Mouse (Mus musculus): ENCODE results near the gene Exosc7.
A peak's percentile ranks its signal among the peaks of the same experiment; 100 is the strongest.

Exosc7 gene

GRCm38 (mm10) chr9:123138891-123139474, 26.0 kb downstream of the Exosc7 start:
- DNase-seq (ENCODE audit: low spot score in 2 of 2), result no peak

DNA sequence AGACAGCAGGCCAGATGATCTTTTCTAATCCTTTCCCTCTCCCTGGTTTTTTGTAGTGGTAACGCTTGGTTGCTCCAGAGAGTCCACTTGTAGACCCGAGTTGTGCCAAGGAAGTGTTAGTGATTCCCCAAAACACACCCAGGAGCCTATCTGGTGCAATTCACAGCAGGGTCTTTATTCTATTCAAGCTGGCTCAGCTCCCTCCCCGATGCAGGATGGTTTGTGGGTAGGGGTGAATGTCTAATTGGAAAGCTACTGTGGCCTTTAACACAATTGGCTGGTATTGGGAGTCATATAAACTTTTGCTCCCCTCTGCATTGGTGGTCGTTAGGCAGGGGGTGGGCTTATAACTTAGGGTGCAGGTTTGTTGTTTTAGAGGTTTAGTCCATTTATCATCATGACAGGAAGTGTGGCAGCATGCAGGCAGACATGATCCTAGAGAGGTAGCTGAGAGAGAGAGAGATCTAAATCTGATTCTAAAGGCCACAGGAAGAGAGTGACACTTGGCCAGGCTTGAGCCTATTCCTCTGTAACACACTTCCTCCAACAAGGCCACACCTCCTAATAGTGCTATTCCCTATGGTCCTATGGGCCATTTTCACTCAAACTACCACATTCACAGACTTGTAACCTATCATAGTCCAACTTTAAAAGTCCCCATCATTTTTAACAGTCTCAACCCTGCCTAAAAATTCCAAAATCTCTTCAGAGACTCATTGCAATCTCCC, 27.0 kb downstream of the Exosc7 start:
- DNase-seq (ENCODE audit: low spot score in 2 of 2), result no peak

DNA sequence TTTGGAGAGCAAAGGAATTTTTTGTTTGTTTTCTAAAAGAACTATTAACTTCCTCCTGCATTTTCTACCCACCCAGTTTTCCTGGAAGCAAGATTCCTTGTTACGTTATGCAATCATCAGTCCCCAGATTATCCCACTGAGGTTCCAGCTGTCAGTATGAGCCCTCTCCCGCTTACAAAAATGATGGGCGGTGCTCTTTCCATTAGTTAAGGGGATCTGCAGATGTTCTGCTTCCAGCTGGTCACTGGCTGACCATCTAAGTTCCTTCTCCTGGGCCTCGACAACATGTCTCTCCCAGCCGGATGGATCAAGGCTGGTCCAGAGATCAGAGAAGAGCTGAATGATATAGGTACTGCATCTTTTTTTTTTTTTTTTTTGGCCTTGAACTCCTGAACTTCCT, 35.4 kb downstream of the Exosc7 start:
- DNase-seq (ENCODE audit: low spot score in 2 of 2), result no peak

- no peak for DNase-seq (ENCODE audit: low spot score in 2 of 2)
These were observed 37.4 kb downstream of the Exosc7 start, which contains the start of gene Clec3b for GRCm38 (mm10) chr9:123150241-123151020. Gene Clec3b (plus strand): TSS chr9:123150946.

DNA sequence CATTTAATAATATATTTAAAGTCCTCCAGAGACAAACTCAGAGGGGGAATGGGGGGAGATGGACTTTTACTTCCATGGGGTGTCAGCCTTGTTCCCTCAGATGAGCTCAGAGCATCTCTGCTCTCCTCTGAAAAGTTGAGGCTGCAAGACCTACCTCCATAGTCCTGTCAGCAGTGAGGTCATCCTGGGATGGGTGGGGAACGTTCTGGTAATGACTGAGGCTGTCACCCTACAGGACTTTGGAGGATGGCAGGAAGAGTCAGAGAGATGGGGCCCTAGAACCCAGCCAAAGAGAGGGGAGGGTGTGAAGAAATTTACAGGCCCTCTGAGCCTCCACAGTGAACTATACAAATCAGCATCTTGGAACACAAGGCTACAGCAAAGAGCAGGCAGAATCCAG, 38.5 kb downstream of the Exosc7 start:
- no peak for DNase-seq (ENCODE audit: low spot score in 2 of 2)

- no peak for DNase-seq (ENCODE audit: low spot score in 2 of 2)
These were observed 39.0 kb downstream of the Exosc7 start for GRCm38 (mm10) chr9:123152026-123152425.

- DNase-seq (ENCODE audit: low spot score in 2 of 2), result no peak
These were observed 40.1 kb downstream of the Exosc7 start for GRCm38 (mm10) chr9:123153121-123153520.

DNA sequence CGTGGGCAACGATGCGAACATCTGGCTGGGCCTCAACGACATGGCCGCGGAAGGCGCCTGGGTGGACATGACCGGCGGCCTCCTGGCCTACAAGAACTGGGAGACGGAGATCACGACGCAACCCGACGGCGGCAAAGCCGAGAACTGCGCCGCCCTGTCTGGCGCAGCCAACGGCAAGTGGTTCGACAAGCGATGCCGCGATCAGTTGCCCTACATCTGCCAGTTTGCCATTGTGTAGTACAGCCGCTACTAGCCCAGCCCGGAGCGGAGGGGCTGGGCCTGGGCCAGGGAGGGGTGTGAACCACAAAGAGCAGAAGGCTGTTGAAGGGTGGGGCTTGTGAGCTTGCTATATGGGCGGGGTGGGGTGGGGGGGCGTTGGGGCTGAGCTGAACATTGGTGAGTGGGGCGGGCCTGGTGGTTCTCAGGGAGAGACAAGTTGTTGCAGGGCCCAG, 43.9 kb downstream of the Exosc7 start:
- no peak for DNase-seq (ENCODE audit: low spot score in 2 of 2)

- DNase-seq (ENCODE audit: low spot score in 2 of 2), result no peak
These were observed 44.7 kb downstream of the Exosc7 start for GRCm38 (mm10) chr9:123157699-123158098.

DNA sequence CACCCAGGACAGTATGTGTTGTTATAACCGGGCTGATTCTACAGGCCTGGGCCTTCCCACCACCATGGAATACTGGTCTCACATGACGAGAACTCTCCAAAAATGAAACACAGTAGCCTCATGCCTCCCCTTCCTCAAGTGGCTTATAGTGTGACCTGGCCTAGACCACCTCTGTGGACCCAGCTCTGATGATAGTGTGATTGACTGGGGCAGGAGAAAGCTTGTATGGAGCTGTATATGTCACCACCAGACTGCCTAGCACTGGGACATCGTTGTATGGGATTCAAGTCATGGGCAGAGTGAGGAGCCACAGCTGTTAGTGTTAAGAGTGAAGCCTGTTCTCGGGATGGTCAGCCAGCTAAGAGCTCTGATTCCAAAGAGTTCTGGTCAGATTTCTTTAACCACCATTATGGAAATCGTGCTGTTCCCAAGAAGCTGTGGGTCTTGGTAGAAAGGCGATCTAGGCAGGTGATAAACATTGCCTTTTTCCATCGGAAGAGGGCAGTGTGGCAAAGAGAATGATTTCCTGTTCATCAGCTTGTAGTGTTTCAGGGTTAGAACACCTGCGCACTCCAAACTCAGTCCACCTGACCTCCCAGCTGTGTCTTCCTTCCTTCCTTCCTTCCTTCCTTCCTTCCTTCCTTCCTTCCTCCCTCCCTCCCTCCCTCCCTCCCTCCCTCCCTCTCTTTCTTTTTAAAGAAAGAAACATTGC, 45.3 kb downstream of the Exosc7 start:
- DNase-seq (ENCODE audit: low spot score in 2 of 2), result no peak

GRCm38 (mm10) chr9:123159330-123159729, 46.3 kb downstream of the Exosc7 start:
- peak; percentile 67 to 72 for DNase-seq (ENCODE audit: low spot score in 2 of 2)

DNA sequence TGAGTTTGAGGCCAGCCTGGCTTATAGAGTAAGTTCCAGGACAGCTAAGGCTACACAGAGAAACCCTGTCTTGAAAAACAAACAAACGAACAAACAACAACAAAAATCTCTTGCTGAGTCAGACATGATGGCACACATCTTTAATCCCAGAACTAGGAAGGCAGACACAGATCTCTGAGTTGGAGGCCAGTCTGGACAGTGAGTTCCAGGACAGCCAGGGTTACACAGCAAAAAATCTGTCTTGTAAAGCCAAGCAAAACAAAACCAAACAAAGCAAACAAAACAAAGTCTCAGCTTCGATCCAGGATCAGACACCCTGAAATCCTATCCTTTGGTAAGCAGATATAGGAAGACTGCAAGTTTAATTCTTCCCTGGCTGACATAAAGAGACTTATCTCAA, 48.8 kb downstream of the Exosc7 start:
- no peak for DNase-seq (ENCODE audit: low spot score in 2 of 2)

DNA sequence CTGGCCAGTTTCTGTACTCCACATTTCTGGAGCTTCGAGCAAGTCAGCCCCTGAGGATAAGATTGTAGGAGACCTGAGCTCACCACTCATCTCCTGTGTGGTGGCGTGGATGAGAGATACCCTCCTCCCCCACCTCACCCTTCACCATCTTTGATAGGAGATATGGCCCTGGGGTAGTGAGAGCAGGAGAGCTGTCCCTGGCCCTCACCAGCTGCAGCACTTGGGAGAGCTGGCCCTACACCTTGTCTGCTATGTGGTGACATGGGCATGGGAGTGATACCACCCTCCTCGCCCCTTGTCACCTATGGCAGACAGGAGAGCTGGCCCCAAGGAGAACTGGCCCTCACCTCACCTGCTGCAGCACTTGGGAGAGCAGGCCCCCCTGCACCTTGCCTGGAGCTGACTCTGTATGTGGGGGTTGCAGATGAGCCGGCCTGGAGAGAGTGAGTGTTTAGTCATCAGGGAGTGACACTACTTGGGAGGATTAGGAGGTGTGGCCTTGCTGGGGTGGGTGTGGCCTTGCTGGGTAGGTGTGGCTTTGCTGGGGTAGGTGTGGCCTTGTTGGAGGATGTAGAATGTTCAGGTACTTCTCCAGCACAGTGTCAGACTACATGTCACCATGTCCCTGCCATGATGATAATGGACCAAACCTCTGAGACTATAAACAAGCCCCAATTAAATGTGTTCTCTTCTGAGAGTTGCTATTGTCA, 50.1 kb downstream of the Exosc7 start:
- no peak for DNase-seq (ENCODE audit: low spot score in 2 of 2)

DNA sequence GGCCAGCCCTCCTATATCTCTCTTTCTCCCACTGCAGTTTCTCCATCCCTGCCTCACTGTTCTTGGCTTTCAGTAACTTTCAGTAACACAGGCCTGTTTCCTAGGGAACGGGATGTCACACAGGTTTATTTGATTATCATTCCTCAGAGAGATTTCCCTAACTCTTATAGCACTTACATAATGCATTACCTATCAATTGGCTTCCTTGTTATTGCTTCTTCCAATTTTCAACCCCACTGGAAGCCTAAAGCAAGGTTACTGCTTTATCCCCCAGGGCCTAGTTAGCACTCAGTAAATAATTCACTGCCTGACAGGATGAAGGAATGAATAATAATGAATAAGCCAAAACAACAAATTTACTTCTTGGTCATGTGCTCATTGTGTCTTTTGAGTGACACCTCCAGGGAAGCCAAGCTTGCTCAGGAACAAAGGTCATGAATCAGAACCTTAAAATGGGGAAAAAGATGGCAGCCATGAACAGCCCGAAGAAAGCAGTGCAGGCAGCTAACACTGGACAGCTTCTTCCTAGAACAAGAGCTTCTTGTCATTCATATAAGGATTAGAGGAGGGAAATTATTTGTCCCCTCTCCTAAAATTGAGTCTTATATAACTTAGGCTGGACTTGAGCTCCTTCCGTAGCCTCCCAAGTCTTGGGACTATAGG, 52.9 kb downstream of the Exosc7 start:
- DNase-seq (ENCODE audit: low spot score in 2 of 2), result no peak

GRCm38 (mm10) chr9:123173760-123174159, 60.7 kb downstream of the Exosc7 start:
- no peak for DNase-seq (ENCODE audit: low spot score in 2 of 2)

- no peak for DNase-seq (ENCODE audit: low spot score in 2 of 2)
These were observed 61.3 kb downstream of the Exosc7 start for GRCm38 (mm10) chr9:123174356-123174755.

- DNase-seq (ENCODE audit: low spot score in 2 of 2), result no peak
These were observed 64.5 kb downstream of the Exosc7 start for GRCm38 (mm10) chr9:123177380-123178048.

DNA sequence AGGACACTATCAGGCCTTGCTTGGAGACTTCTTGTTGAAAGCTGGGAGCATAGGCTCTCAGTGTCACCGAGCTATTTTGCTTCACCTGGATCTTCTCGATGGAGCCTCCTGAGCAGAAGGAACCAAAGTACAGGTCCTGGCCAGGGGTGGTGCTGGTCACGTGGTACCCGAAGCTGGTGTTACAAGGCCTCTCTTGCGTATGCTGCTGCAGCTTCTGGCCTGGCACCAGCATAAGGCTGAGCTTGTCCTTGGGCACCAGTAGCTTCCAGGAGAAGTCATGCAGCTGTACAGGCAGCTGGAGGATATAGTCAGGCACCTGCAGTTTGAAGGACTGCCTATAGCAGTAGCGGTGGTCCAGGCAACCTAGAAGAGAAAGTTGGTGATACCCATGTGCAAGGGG, 67.0 kb downstream of the Exosc7 start:
- no peak for DNase-seq (ENCODE audit: low spot score in 2 of 2)

- DNase-seq (ENCODE audit: low spot score in 2 of 2), result no peak
These were observed 70.2 kb downstream of the Exosc7 start for GRCm38 (mm10) chr9:123183226-123183625.

- no peak for DNase-seq (ENCODE audit: low spot score in 2 of 2)
These were observed 72.5 kb downstream of the Exosc7 start for GRCm38 (mm10) chr9:123185546-123185945.
